Mouse (Mus musculus): ENCODE measurements around the gene Cntd1.

The Cntd1 gene

DNA sequence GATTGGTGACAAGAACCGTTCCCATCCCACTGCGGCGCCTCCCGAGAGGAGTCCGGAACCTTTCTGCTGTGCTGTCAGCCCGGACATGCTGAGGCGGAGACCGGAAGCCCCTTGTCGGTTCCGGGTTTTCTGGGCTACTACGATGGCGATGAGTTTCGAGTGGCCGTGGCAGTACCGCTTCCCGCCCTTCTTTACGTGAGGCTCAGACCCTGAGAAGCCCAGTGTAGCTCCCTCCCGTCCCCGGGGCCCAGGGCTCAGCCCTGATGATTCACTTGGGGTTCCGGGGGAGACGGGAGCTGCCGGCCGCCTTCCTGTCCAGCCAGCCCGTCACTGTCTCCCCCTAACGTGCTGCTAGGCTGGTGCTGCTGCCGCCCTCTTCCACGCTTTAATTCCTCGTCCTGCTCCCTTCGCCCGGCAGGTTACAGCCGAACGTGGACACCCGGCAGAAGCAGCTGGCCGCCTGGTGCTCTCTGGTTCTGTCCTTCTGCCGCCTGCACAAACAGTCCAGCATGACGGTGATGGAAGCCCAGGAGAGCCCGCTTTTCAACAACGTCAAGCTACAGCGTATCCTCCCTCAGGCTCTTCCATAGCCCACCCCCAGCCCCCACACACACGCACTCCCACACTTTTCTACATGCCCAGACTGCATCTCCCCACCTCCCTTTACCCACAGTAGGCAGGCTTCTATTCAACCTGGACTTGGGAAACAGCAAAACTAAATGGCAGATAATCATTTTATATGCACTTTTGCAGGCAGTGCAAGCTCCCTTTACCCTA, 25.0 kb upstream of the Cntd1 start, which contains the start of gene Vps25:
Gene Vps25, plus strand, starts transcription at position 95 of the 777 bp plus-strand sequence.
- DNase-seq (ENCODE audit: low read depth in 2 of 2, low spot score in 2 of 2) = peak; percentile 76 to 84

- DNase-seq (ENCODE audit: low read depth in 2 of 2, low spot score in 2 of 2) = no peak
These were observed 22.7 kb upstream of the Cntd1 start for GRCm38 (mm10) chr11:101255826-101256775.

DNA sequence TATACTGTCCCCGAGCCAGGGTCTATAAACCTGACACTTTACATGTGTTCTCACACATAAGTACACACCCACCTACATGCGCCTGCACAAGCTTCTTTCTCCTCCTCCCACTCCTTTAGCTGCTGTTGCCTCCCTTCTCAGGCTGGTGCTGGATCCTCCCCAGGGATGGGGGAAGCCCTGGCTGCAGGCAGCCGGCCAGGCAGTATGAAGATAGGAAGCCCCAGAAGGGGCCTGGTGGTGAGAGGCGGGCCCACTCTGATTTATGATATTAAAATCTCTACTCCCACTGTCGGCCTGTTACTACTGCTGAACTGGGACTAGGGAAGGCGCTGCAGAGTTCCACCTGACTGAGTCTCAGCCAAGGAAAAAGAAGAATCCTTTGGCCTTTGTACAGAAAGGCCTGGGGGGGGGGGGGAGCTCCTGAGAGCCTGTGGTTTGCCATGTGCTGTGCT, 19.5 kb upstream of the Cntd1 start:
- DNase-seq (ENCODE audit: low read depth in 2 of 2, low spot score in 2 of 2) = no peak

DNA sequence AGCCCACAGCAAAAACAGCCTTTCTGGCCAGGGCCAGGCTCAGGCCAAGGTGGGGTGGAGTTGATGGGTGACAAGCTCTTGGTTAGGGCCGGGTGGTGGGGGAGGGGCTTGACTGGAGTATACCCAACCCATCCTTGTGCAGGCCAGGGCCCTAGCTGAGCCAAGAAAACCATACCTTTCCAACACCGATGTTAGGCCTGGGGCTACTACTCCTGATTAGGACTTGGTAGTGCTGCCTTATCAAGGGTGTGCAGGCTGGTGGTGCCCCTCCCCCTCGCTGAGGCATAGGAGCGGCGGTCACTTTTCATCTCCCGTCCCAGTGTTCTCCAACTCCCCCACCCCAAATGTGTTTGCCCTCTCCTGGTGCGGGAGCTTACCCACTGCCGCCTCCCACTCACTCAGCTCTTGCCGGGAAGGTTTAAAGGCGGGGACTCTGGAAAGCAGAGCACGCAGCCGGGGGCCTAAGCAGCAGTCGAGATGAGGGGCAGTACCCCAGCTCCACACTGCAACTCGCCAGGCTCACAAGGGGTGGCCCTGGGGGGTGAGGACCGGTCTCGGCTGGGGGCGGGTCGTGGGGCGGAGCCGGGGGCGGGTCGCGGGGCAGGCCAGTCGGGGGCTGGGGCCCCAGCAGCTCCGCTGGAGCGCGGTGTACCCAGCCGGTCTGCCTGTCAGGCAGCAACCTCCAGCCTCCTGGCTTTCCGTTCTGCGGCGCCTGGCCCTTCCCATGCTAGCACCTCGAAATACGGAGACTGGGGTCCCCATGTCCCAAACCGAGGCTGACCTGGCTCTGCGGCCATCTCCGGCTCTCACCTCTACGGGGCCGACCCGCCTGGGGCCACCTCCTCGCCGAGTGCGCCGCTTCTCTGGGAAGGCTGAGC, 18.6 kb upstream of the Cntd1 start, which contains the start of gene Wnk4:
Gene Wnk4, plus strand, starts transcription at position 620 of the 878 bp plus-strand sequence.
- no peak for DNase-seq (ENCODE audit: low read depth in 2 of 2, low spot score in 2 of 2)

- peak in 1 of 2 experiments; percentile 8 for DNase-seq (ENCODE audit: low read depth in 2 of 2, low spot score in 2 of 2)
These were observed 17.9 kb upstream of the Cntd1 start for GRCm38 (mm10) chr11:101260826-101261380.

- DNase-seq (ENCODE audit: low read depth in 2 of 2, low spot score in 2 of 2) = no peak
These were observed 16.4 kb upstream of the Cntd1 start for GRCm38 (mm10) chr11:101262272-101262967.

- DNase-seq (ENCODE audit: low read depth in 2 of 2, low spot score in 2 of 2) = no peak
These were observed 15.4 kb upstream of the Cntd1 start for GRCm38 (mm10) chr11:101263138-101263988.

DNA sequence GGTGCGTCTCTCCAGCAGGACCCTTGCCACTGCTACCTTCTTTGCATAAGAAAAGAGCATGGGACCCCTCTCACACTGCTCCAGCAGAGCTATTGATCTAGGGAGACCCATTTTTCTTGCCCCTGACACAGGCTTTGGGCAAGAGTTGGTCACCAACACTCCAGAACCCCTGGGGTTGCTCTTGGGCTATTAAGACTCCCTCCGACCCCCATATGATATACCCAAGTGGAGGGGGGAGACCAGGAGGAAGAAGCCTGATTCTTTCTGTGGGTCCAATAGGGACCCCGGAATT, 14.9 kb upstream of the Cntd1 start:
- no peak for DNase-seq (ENCODE audit: low read depth in 2 of 2, low spot score in 2 of 2)

- DNase-seq (ENCODE audit: low read depth in 2 of 2, low spot score in 2 of 2) = no peak
These were observed 13.8 kb upstream of the Cntd1 start for GRCm38 (mm10) chr11:101264954-101265471.

GRCm38 (mm10) chr11:101265906-101266305, 12.9 kb upstream of the Cntd1 start:
- no peak for DNase-seq (ENCODE audit: low read depth in 2 of 2, low spot score in 2 of 2)

DNA sequence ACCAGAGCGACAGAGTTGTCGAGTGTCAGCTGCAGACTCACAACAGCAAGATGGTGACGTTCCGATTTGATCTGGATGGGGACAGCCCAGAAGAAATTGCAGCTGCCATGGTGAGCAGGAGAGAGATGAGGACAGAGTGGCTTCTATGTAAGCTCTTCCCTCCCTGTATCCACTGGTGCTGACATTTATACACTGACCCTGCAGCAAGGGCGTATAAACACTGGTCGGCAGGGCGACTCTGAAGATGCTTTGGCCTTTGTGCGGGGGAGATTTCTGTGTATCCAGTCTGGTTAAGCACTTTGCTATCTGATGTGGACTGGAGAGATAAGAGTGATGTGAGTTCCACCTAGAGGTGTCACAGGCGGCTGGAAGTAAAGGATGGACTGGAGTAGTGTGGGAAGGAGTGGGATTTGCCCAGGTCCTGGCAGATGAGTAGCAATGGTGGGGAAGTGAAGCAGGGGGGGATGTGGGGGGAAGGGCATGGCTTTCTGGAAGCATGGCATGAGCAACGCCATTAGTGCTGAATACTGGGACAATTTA, 9.2 kb upstream of the Cntd1 start:
- no peak for DNase-seq (ENCODE audit: low read depth in 2 of 2, low spot score in 2 of 2)

- DNase-seq (ENCODE audit: low read depth in 2 of 2, low spot score in 2 of 2) = no peak
These were observed 6.4 kb upstream of the Cntd1 start for GRCm38 (mm10) chr11:101272446-101272845.

GRCm38 (mm10) chr11:101275309-101275708, 3.5 kb upstream of the Cntd1 start:
- DNase-seq (ENCODE audit: low read depth in 2 of 2, low spot score in 2 of 2) = no peak

- DNase-seq (ENCODE audit: low read depth in 2 of 2, low spot score in 2 of 2) = no peak
These were observed 2.3 kb upstream of the Cntd1 start for GRCm38 (mm10) chr11:101276319-101277070.

GRCm38 (mm10) chr11:101277381-101278222, 1.2 kb upstream of the Cntd1 start:
- DNase-seq (ENCODE audit: low read depth in 2 of 2, low spot score in 2 of 2) = no peak

DNA sequence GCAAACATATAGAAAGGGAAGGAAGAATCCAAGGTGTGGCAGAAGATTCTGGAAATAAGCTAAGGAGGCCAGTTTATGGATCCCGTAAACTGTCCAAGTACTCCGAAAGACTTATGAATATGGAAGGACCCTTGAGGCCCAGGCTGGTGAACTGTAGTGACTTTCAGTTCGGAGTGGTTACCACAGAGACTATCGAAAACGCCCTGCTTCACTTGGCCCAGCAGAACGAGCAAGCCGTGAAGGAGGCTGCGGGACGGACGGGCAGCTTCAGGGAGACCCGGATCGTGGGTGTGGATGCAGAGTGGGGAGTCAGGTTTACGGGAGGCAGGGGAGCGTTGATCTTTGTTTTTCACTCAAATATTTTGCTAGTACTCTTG, 369 bp downstream of the Cntd1 start:
- no peak for DNase-seq (ENCODE audit: low read depth in 2 of 2, low spot score in 2 of 2)

DNA sequence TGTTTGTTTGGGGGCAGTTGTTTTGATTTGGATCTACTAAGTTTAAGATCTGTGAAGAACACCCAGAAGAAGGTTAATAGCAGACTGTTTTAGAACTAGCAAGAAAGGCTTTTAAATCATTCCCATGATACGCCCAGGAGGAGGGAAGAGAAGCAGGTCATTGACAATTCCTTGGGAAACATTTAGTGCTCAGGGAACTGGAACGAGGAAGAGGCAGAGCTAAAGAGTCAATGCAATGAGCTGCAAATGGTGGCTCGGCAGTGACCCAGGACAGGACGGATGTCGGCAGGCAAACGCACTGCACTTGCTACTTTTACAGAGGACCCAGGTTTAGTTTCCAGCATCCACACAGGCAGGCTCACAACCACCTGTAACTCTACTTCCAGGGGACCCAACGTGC, 2.0 kb downstream of the Cntd1 start:
- no peak for DNase-seq (ENCODE audit: low read depth in 2 of 2, low spot score in 2 of 2)
